Mouse (Mus musculus): Measurements from ENCODE around the gene Olfr214. TPM values are rescaled to one million over a fixed set of nuclear protein-coding genes. Genes with fewer than 3 reads are reported as not detected.
"Not testable (repeated sequence)": the region's sequence is repeated elsewhere in the genome, so short reads cannot be mapped to it uniquely, and the experiment has no call there.

Gene Olfr214
- polyA plus RNA-seq (2015; fragmentation: Nextera tagmentation; extraction: Ambion mirVana) = not detected in 2 replicates

DNA sequence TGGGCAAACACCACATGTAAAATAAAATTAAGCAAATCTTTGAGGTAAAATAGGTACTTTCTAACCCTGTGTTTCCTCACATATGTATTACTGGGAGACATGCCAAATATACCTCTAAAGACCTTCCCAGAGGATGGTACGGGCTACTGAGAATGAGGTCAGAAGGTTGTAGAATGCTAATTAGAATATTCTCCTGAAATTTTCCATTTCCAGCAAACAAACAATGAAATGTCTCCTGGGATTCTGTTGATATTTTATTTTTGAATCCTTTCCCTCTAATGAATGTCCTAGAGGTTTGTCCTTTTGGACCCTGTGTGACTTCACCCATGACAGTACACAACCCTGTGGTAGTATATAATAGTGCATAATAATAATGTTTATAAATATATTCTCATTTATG is at the start of gene Olfr214:
Olfr214 (plus strand) TSS at position 301 of the 400 bp plus-strand sequence.
- Histone ChIP-seq H3K27ac (no peak within 1 kb of the TSS), H3K27me3 (no peaks in the 10 kb centered on the region), H3K9ac (no peak within 1 kb of the TSS), H3K4me3 (no peak within 1 kb of the TSS), H3K4me1 (no peaks in the 10 kb centered on the region), H3K36me3 (ENCODE audit: poor library complexity, severe bottlenecking) (no peaks in the 10 kb centered on the region), H3K9me3 (replicated peaks) (no peaks in the 10 kb centered on the region), H3K4me2 (no peak within 1 kb of the TSS)
- ATAC-seq = no peak
- 80% methylated on average over 1 of the region's 1 CpGs for WGBS

DNA sequence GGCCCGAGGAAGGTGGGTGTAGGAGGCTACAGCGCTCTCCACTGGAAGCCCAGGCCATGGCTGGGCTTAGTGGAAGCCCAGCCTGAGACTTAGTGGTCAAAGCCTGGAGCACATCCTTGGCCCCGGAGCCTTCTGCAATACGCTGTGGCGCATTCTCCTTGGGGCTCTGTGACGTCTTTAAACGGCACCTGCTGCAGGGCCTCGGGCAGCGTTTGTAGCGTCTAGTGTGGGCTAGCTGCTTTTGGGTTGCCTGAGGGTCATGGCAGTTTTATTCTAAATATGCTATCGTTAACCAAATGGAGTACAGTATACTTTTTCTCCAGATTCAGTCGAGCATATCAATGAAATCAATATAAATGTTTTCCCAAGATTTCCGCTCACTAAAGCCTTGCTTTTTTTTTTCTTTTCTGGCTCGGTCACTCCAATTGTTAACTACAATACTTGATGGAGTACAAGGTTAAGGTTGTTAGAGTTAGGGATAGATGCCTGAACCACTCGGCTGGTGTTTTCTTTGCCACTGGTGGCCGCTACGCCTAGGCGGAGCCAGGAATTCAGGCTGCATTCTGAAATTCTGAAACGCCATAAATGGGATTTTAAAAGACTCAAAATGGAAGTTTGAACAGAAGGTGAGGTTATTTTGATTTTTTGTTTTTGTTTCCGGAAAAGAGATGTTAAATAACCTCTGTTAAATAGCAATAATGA is 47.6 kb upstream of the Olfr214 start, which contains the start of gene Olfr212:
Olfr212 (plus strand) TSS at position 215 of the 702 bp plus-strand sequence.
- not testable (repeated sequence) for H3K4me1 ChIP-seq; H3K27me3 ChIP-seq; H3K27ac ChIP-seq; H3K36me3 ChIP-seq (ENCODE audit: poor library complexity, severe bottlenecking); H3K9ac ChIP-seq; H3K4me3 ChIP-seq; H3K4me2 ChIP-seq; ATAC-seq
- peaks cover 11% of the 10 kb centered on the region for H3K9me3 ChIP-seq (replicated peaks)
- WGBS = 95% methylated on average over 20 of the region's 20 CpGs

DNA sequence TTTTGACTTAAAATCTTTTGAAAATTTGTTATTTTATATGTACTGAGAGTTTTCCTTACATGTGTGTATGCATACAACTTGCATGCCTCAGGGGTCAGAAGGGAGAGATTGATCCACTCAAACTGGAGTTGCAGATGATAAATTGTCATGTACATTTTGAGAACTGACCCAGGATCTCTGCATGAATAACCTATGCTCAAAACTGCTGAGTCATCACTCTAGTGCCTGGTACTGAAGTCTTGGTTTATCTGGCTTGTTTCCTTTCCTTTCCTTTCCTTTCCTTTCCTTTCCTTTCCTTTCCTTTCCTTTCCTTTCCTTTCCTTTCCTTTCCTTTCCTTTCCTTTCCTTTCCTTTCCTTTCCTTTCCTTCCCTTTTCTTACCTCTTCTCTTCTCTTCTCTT is 39.2 kb upstream of the Olfr214 start:
- Histone ChIP-seq H3K27ac (no peak overlapping the region), H3K4me3 (no peak overlapping the region), H3K36me3 (ENCODE audit: poor library complexity, severe bottlenecking) (no peaks in the 10 kb centered on the region), H3K27me3 (no peaks in the 10 kb centered on the region), H3K9me3 (replicated peaks) (no peaks in the 10 kb centered on the region), H3K9ac (no peak overlapping the region), H3K4me2 (no peak overlapping the region), H3K4me1 (no peaks in the 10 kb centered on the region)
- ATAC-seq = no peak

DNA sequence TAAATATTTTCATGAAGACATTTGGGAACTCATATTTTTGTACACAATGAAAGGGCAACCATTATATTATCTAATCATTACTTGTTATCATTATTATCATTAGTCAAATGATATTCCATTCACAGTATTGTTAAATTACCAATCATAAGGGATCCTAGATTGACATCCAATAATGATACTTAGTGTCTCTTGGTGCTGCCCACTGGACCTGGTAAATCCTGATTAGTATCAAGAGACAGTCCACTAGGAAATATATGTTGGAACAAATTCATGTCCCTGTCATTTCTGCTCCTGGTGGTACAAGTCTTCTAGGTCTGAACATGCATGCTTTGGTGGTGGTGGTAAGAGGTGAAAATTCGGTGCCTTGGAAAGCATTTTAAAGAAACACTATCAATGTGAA is 15.9 kb upstream of the Olfr214 start, which contains the start of gene Olfr213:
Olfr213 (plus strand) TSS at position 301 of the 400 bp plus-strand sequence.
- Histone ChIP-seq H3K4me1 (no peaks in the 10 kb centered on the region), H3K9ac (no peak within 1 kb of the TSS), H3K27ac (no peak within 1 kb of the TSS), H3K27me3 (no peaks in the 10 kb centered on the region), H3K4me3 (no peak within 1 kb of the TSS), H3K36me3 (ENCODE audit: poor library complexity, severe bottlenecking) (no peaks in the 10 kb centered on the region), H3K4me2 (no peak within 1 kb of the TSS), H3K9me3 (replicated peaks) (no peaks in the 10 kb centered on the region)
- 86% methylated on average over 1 of the region's 1 CpGs for WGBS
- no peak for ATAC-seq

DNA sequence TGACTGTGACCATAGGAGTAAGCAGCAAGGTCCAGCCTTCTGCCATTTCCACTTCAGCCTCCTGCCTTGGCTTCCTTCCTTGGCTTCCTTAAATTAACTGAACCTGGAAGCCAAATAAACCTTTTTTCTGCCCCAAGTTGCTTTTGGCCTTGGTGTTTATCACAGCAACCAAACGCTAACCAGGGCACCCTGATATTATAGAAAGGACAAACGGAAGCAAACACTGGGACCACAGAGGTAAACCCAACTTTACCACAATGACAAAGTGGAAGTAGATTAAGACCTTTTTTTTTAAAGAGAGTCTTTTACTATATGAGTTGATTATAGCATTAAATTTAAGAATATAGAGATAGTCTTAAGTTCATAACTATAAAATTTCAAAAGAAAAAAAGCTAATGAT is 11.5 kb upstream of the Olfr214 start:
- Histone ChIP-seq H3K4me1 (no peaks in the 10 kb centered on the region), H3K36me3 (ENCODE audit: poor library complexity, severe bottlenecking) (no peaks in the 10 kb centered on the region), H3K27me3 (no peaks in the 10 kb centered on the region), H3K27ac (no peak overlapping the region), H3K4me2 (no peak overlapping the region), H3K9ac (no peak overlapping the region), H3K9me3 (replicated peaks) (no peaks in the 10 kb centered on the region), H3K4me3 (no peak overlapping the region)
- 88% methylated on average over 2 of the region's 2 CpGs for WGBS
- ATAC-seq = no peak

DNA sequence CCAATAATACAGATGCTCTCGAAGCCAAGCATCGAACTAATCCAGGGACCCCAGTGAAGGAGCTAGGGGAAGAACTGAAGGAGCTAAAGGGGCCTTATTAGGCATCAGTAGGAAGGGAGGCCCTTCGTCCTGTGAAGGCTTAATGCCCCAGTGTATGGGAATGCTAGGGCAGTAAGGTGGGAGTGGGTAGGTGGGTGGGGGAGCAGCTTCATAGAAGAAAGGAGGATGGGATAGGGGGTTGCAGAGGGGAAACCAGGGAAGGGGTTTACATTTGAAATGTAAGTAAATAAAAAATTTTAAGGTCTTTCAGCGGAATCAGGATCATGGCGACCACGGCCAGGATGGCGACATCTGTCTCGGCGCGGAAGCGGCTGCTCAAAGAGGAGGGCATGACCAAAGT is 3.2 kb upstream of the Olfr214 start, which contains the start of gene Gm5580:
Gm5580 (plus strand) TSS at position 301 of the 400 bp plus-strand sequence.
- H3K4me1 ChIP-seq; H3K9me3 ChIP-seq (replicated peaks); ATAC-seq; H3K9ac ChIP-seq; H3K27me3 ChIP-seq; H3K36me3 ChIP-seq (ENCODE audit: poor library complexity, severe bottlenecking); H3K4me2 ChIP-seq; H3K4me3 ChIP-seq; H3K27ac ChIP-seq: not testable (repeated sequence)
- WGBS = 95% methylated on average over 11 of the region's 11 CpGs

DNA sequence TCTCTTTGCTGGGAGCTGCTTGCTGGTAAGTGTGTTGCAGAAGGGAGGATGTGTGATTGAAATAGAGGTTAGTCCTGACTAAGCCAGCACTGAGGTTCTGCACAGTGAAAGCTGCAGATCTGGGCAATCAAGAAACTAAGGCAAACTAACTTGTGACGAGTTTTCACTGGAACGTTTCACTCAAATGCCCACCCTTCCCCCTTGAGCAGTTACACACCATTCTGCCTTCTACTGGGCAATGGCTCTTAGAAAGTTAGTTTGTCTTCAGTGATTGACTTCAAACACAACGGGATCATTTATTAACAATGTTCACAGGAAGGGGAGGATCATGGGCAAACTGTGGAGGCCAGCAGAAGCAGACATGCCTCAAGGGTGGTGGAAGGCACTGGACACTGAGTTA is 917 bp downstream of the Olfr214 start:
- ATAC-seq = no peak
- H3K4me2 ChIP-seq = no peak overlapping the region
- no peaks in the 10 kb centered on the region for H3K36me3 ChIP-seq (ENCODE audit: poor library complexity, severe bottlenecking)
- H3K9ac ChIP-seq = no peak overlapping the region
- no peaks in the 10 kb centered on the region for H3K4me1 ChIP-seq
- no peaks in the 10 kb centered on the region for H3K27me3 ChIP-seq
- 91% methylated on average over 3 of the region's 3 CpGs for whole genome bisulfite sequencing
- H3K4me3 ChIP-seq = no peak overlapping the region
- no peaks in the 10 kb centered on the region for H3K9me3 ChIP-seq (replicated peaks)
- H3K27ac ChIP-seq = no peak overlapping the region

DNA sequence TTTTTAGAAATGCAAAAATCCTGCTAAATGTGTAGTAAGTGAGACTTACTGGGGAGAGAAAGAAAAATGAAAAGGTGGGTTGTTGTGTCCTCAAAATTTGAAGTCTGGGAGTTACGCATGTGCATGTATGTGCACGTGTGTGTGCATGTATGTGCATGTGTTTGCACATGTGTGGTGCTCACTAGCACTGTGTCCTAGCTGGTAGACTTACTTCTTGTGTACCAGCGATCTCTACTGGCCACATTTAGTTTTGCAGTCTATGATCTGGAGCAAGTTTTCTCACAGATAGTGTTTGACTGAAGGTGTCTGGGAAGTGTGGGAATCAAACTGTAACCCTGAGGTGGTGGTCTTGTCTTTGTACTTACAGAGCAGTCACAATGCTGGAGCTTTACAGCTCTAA is 15.8 kb downstream of the Olfr214 start:
- H3K4me3 ChIP-seq = no peak overlapping the region
- H3K9me3 ChIP-seq (replicated peaks) = no peaks in the 10 kb centered on the region
- no peaks in the 10 kb centered on the region for H3K36me3 ChIP-seq (ENCODE audit: poor library complexity, severe bottlenecking)
- 28% methylated on average over 3 of the region's 3 CpGs for WGBS
- H3K27ac ChIP-seq = no peak overlapping the region
- no peak overlapping the region for H3K4me2 ChIP-seq
- no peak for ATAC-seq
- no peaks in the 10 kb centered on the region for H3K4me1 ChIP-seq
- H3K9ac ChIP-seq = no peak overlapping the region
- no peaks in the 10 kb centered on the region for H3K27me3 ChIP-seq

DNA sequence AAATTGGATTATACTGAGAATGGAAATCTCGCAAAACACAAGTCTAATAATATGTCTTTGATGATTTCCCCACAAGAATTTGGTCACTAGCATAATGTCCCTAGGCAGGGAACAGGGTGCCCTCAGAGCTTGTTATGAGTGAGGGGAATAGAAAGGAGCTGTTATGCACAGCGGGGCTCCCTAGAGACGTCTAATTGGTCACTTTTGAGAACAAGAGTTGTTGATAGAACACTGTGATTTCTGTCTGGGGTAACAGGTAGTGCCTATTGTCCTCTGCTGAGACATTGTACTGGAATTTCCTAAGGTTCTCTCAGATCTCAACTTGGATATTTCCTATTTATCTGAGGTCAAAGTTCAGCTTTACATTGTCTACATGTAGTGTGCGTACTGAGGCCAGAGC is 30.1 kb downstream of the Olfr214 start, which contains the start of gene Olfr215:
Olfr215 (minus strand) TSS at position 101 of the 400 bp plus-strand sequence.
- H3K27ac ChIP-seq = no peak within 1 kb of the TSS
- H3K9me3 ChIP-seq (replicated peaks) = no peaks in the 10 kb centered on the region
- no peak within 1 kb of the TSS for H3K9ac ChIP-seq
- H3K4me1 ChIP-seq = no peaks in the 10 kb centered on the region
- H3K4me2 ChIP-seq = no peak within 1 kb of the TSS
- no peak within 1 kb of the TSS for H3K4me3 ChIP-seq
- WGBS = 51% methylated on average over 4 of the region's 4 CpGs
- no peaks in the 10 kb centered on the region for H3K36me3 ChIP-seq (ENCODE audit: poor library complexity, severe bottlenecking)
- no peak for ATAC-seq
- H3K27me3 ChIP-seq = no peaks in the 10 kb centered on the region

DNA sequence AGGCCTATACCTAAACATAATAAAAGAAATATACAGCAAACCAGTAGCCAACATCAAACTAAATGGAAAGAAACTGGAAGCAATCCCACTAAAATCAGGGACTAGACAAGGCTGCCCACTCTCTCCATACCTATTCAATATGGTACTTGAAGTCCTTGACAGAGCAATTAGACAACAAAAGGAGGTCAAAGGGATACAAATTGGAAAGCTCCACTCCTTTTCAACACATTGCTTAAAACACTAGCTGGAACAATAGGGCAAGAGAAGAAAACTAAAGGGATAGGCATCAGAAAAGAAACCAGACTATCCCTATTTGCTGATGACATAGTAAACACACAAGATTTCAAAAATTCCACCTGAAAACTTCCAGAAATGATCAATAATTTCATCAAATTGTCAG is 46.9 kb downstream of the Olfr214 start:
- not testable (repeated sequence) for H3K27me3 ChIP-seq; H3K4me2 ChIP-seq; H3K4me1 ChIP-seq; H3K9ac ChIP-seq; ATAC-seq; H3K27ac ChIP-seq; H3K4me3 ChIP-seq; H3K9me3 ChIP-seq (replicated peaks); H3K36me3 ChIP-seq (ENCODE audit: poor library complexity, severe bottlenecking)

DNA sequence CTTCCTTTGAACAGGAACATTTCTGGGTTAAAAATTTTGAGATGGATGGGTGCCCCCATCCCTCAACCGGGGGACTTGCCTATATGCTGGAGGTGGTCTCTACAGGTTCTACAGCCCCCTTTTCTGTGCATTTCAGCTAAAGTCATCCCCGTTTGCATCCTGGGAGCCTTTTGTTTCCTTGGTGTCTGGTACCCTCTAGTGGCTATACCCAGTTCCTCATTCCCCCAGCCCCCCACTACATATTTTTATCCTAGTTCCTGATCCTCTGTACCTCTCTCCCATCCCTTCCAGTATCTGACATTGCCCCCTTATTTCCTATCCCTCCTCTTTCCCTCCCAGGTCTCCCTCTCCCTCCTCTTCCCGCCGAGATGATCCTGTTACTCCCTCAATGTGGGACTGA is 53.2 kb downstream of the Olfr214 start:
- Histone ChIP-seq H3K36me3 (ENCODE audit: poor library complexity, severe bottlenecking) (no peaks in the 10 kb centered on the region), H3K27ac (no peak overlapping the region), H3K27me3 (no peaks in the 10 kb centered on the region), H3K9ac (no peak overlapping the region), H3K4me2 (no peak overlapping the region), H3K4me1 (no peaks in the 10 kb centered on the region), H3K9me3 (replicated peaks) (no peaks in the 10 kb centered on the region), H3K4me3 (no peak overlapping the region)
- 51% methylated on average over 4 of the region's 4 CpGs for WGBS
- ATAC-seq = no peak

Measured in forebrain, embryonic 13.5 days (tissue).